Comparison of ENCODE assay signal across 22 mouse cellular contexts in genomic region chr7:112669993-112670392, GRCm38 (mm10). TPM values are rescaled to one million over a fixed set of nuclear protein-coding genes. Genes with fewer than 3 reads are reported as not detected.
DNase-seq lines count a peak whose midpoint lies in the region; ATAC-seq and TF ChIP-seq lines count a peak whose summit lies in the region.
"Had no signal": no experiment of that assay in that cellular context is flagged by ENCODE, and none has a peak within 500 bp of the region (broad histone marks: within the 10 kb centered on the region; RNA-seq: fewer than 3 reads in every experiment).

No protein-coding gene starts in this region.

- no peaks in the 10 kb centered on the region for H3K9me3 ChIP-seq in embryonic facial prominence, embryonic 11.5 days (replicated peaks; ENCODE audit: control insufficient read depth, low read length)
- no peaks in the 10 kb centered on the region for H3K9me3 ChIP-seq in embryonic facial prominence, embryonic 10.5 days
- no peaks in the 10 kb centered on the region; the same call in 1 of the 2 replicates for H3K9me3 ChIP-seq in lung, embryonic 15.5 days
- H3K9me3 ChIP-seq in stomach, embryonic 14.5 days (ENCODE audit: control insufficient read depth, low read depth, low read length): no peaks in the 10 kb centered on the region
- H3K9me3 ChIP-seq in stomach, postnatal 0 days (ENCODE audit: control insufficient read depth, low read length): no peaks in the 10 kb centered on the region
- H3K9me3 ChIP-seq: embryonic facial prominence, embryonic 13.5 days; hindbrain, embryonic 10.5 days had no signal

- no peak overlapping the region for H3K27ac ChIP-seq in embryonic facial prominence, embryonic 11.5 days (replicated peaks; ENCODE audit: low read depth, low read length)
- no peak overlapping the region for H3K27ac ChIP-seq in embryonic facial prominence, embryonic 10.5 days (replicated peaks)
- peak overlapping the region; percentile 35; the same call in 1 of the 2 replicates for H3K27ac ChIP-seq in lung, embryonic 15.5 days
- H3K27ac ChIP-seq in stomach, embryonic 14.5 days (ENCODE audit: low read length): peak overlapping the region; percentile 52; the same call in 1 of the 2 replicates
- no peak overlapping the region for H3K27ac ChIP-seq in stomach, postnatal 0 days (replicated peaks)
- H3K27ac ChIP-seq: embryonic facial prominence, embryonic 13.5 days; forebrain, embryonic 10.5 days; forebrain, embryonic 13.5 days; hindbrain, embryonic 10.5 days; hindbrain, embryonic 13.5 days had no signal

- H3K4me1 ChIP-seq in embryonic facial prominence, embryonic 11.5 days (ENCODE audit: control insufficient read depth, insufficient read depth, low read length): no peaks in the 10 kb centered on the region
- no peaks in the 10 kb centered on the region for H3K4me1 ChIP-seq in embryonic facial prominence, embryonic 10.5 days
- H3K4me1 ChIP-seq in lung, embryonic 15.5 days: no peaks in the 10 kb centered on the region; the same call in 1 of the 2 replicates
- H3K4me1 ChIP-seq in stomach, embryonic 14.5 days (ENCODE audit: control insufficient read depth, insufficient read depth, low read length): no peaks in the 10 kb centered on the region
- H3K4me1 ChIP-seq in stomach, postnatal 0 days (replicated peaks; ENCODE audit: control insufficient read depth, insufficient read depth): no peaks in the 10 kb centered on the region
- H3K4me1 ChIP-seq: embryonic facial prominence, embryonic 13.5 days; forebrain, embryonic 10.5 days; forebrain, embryonic 13.5 days; hindbrain, embryonic 10.5 days; hindbrain, embryonic 13.5 days had no signal

- DNase-seq in embryonic facial prominence, embryonic 11.5 days (ENCODE audit: low spot score): peak; percentile 48
- DNase-seq in embryonic facial prominence, embryonic 10.5 days (ENCODE audit: low spot score): no peak
- no peak for DNase-seq in lung, adult 18-20 months
- no peak for DNase-seq in stomach, postnatal 0 days (ENCODE audit: low spot score)
- DNase-seq: adrenal gland, postnatal 10 days; adrenal gland, postnatal 36 days; cerebellum, adult 18-20 months; cerebellum, adult 9-10 months; cerebellum, postnatal 14 days; gastrocnemius, postnatal 10 days; gastrocnemius, postnatal 36 days had no signal

- H3K36me3 ChIP-seq in embryonic facial prominence, embryonic 11.5 days (replicated peaks; ENCODE audit: control insufficient read depth, insufficient read depth, low read depth, low read length): no peaks in the 10 kb centered on the region
- no peaks in the 10 kb centered on the region for H3K36me3 ChIP-seq in embryonic facial prominence, embryonic 10.5 days (replicated peaks)
- no peaks in the 10 kb centered on the region for H3K36me3 ChIP-seq in lung, embryonic 15.5 days
- H3K36me3 ChIP-seq in stomach, embryonic 14.5 days (ENCODE audit: control insufficient read depth, insufficient read depth, low read length): no peaks in the 10 kb centered on the region
- H3K36me3 ChIP-seq in stomach, postnatal 0 days (ENCODE audit: control insufficient read depth, insufficient read depth, low read length): no peaks in the 10 kb centered on the region
- H3K36me3 ChIP-seq: embryonic facial prominence, embryonic 13.5 days; forebrain, embryonic 10.5 days; hindbrain, embryonic 10.5 days; hindbrain, embryonic 13.5 days had no signal

- TF ChIP-seq EP300 in stomach, postnatal 0 days (optimal IDR thresholded peaks at IDR 0.05): no peak

- no peak overlapping the region for H3K4me2 ChIP-seq in embryonic facial prominence, embryonic 11.5 days (ENCODE audit: low read depth, low read length)
- H3K4me2 ChIP-seq in lung, embryonic 15.5 days: no peak overlapping the region
- H3K4me2 ChIP-seq in stomach, embryonic 14.5 days (replicated peaks; ENCODE audit: low read depth, low read length): no peak overlapping the region
- H3K4me2 ChIP-seq in stomach, postnatal 0 days (replicated peaks; ENCODE audit: low read depth): no peak overlapping the region
- H3K4me2 ChIP-seq: embryonic facial prominence, embryonic 13.5 days; forebrain, embryonic 13.5 days; heart, embryonic 11.5 days; hindbrain, embryonic 13.5 days had no signal

- H3K4me3 ChIP-seq in embryonic facial prominence, embryonic 11.5 days (ENCODE audit: low read depth, low read length): no peak overlapping the region
- no peak overlapping the region for H3K4me3 ChIP-seq in embryonic facial prominence, embryonic 10.5 days
- H3K4me3 ChIP-seq in lung, embryonic 15.5 days: no peak overlapping the region
- H3K4me3 ChIP-seq in stomach, embryonic 14.5 days (ENCODE audit: low read depth, low read length): no peak overlapping the region
- no peak overlapping the region for H3K4me3 ChIP-seq in stomach, postnatal 0 days (ENCODE audit: low read depth, low read length)
- H3K4me3 ChIP-seq: embryonic facial prominence, embryonic 13.5 days; forebrain, embryonic 10.5 days; forebrain, embryonic 13.5 days; hindbrain, embryonic 10.5 days; hindbrain, embryonic 13.5 days had no signal

- no peak for TF ChIP-seq CTCF in stomach, postnatal 0 days (IDR thresholded peaks at IDR 0.05; ENCODE audit: low read depth)

- WGBS in embryonic facial prominence, embryonic 11.5 days: 90% methylated on average over 2 of the region's 2 CpGs
- 81% methylated on average over 2 of the region's 2 CpGs for WGBS in embryonic facial prominence, embryonic 10.5 days
- whole genome bisulfite sequencing in lung, embryonic 15.5 days: 70% methylated on average over 2 of the region's 2 CpGs
- WGBS in stomach, embryonic 14.5 days: 73% methylated on average over 2 of the region's 2 CpGs
- WGBS in stomach, postnatal 0 days: 60% methylated on average over 2 of the region's 2 CpGs

- no peaks in the 10 kb centered on the region for H3K27me3 ChIP-seq in embryonic facial prominence, embryonic 11.5 days (ENCODE audit: control insufficient read depth, insufficient read depth, low read length)
- no peaks in the 10 kb centered on the region for H3K27me3 ChIP-seq in embryonic facial prominence, embryonic 10.5 days (replicated peaks; ENCODE audit: low read depth, poor library complexity, severe bottlenecking)
- no peaks in the 10 kb centered on the region for H3K27me3 ChIP-seq in lung, embryonic 15.5 days
- no peaks in the 10 kb centered on the region for H3K27me3 ChIP-seq in stomach, embryonic 14.5 days (ENCODE audit: control insufficient read depth, insufficient read depth, low read length)
- no peaks in the 10 kb centered on the region for H3K27me3 ChIP-seq in stomach, postnatal 0 days (ENCODE audit: control insufficient read depth, insufficient read depth, low read length)
- H3K27me3 ChIP-seq: embryonic facial prominence, embryonic 13.5 days; forebrain, embryonic 13.5 days; hindbrain, embryonic 13.5 days had no signal

- no peak for ATAC-seq in embryonic facial prominence, embryonic 11.5 days (replicated peaks; ENCODE audit: insufficient number of reproducible peaks, low FRiP score, low TSS enrichment, low read depth)
- no peak for ATAC-seq in lung, embryonic 15.5 days (ENCODE audit: borderline replicate concordance, extremely low read depth, low FRiP score, low TSS enrichment)
- no peak for ATAC-seq in stomach, embryonic 14.5 days (ENCODE audit: insufficient number of reproducible peaks, insufficient read depth, low FRiP score, low read depth)
- no peak for ATAC-seq in stomach, postnatal 0 days (ENCODE audit: low FRiP score, low TSS enrichment)
- ATAC-seq: activated CD4-positive, CD25-positive, alpha-beta regulatory T cell, adult 4 months; forebrain, embryonic 13.5 days; forebrain, embryonic 16.5 days; hindbrain, embryonic 16.5 days had no signal

- no peak overlapping the region for H3K9ac ChIP-seq in embryonic facial prominence, embryonic 11.5 days (replicated peaks; ENCODE audit: low read length)
- H3K9ac ChIP-seq in lung, embryonic 15.5 days: no peak overlapping the region
- no peak overlapping the region for H3K9ac ChIP-seq in stomach, embryonic 14.5 days (replicated peaks; ENCODE audit: low read depth, low read length)
- no peak overlapping the region for H3K9ac ChIP-seq in stomach, postnatal 0 days (ENCODE audit: low read length)
- H3K9ac ChIP-seq: embryonic facial prominence, embryonic 13.5 days; forebrain, embryonic 13.5 days; hindbrain, embryonic 13.5 days had no signal

RNA-seq across cellular contexts. Expression of gene Tead1, which starts 9.1 kb away (rescaled TPM):
- polyA plus RNA-seq in embryonic facial prominence, embryonic 11.5 days (2014; fragmentation: Nextera tagmentation; extraction: Ambion mirVana): 14.4 and 16.7 TPM in 2 replicates
- 20.2 and 23.5 TPM in 2 replicates for polyA plus RNA-seq in embryonic facial prominence, embryonic 10.5 days (2016; fragmentation: Nextera tagmentation; extraction: Ambion mirVana)
- polyA plus RNA-seq in lung, embryonic 15.5 days (2015; fragmentation: Nextera tagmentation; extraction: Ambion mirVana): 23.1 and 30.0 TPM in 2 replicates
- polyA plus RNA-seq in stomach, embryonic 14.5 days (2014; fragmentation: Nextera tagmentation; extraction: Ambion mirVana): 31.6 and 36.2 TPM in 2 replicates
- 13.5 and 13.9 TPM in 2 replicates for polyA plus RNA-seq in stomach, postnatal 0 days (2015; fragmentation: Nextera tagmentation; extraction: Ambion mirVana)

Comparison
In these comparisons a context has a peak if more than half of its experiments do, and no peak if none do; other contexts are left out.
1. H3K27ac ChIP-seq: peak in lung, embryonic 15.5 days (single experiment) and stomach, embryonic 14.5 days (single experiment); none in embryonic facial prominence, embryonic 11.5 days (single experiment), embryonic facial prominence, embryonic 10.5 days (single experiment) and stomach, postnatal 0 days (single experiment).